Mouse (Mus musculus) cerebellum, adult (tissue): ENCODE measurements around the gene Col4a2.

ENCODE experiments used
- ATAC-seq: cut with Nextera tagmentation; 2 replicates; pipeline ENCODE4 v1.9.2; 2017; ENCODE audit warnings: mild to moderate bottlenecking, moderate library complexity, mixed read lengths; ENCODE audit not compliant: insufficient number of reproducible peaks, low FRiP score, low TSS enrichment

Gene Col4a2

DNA sequence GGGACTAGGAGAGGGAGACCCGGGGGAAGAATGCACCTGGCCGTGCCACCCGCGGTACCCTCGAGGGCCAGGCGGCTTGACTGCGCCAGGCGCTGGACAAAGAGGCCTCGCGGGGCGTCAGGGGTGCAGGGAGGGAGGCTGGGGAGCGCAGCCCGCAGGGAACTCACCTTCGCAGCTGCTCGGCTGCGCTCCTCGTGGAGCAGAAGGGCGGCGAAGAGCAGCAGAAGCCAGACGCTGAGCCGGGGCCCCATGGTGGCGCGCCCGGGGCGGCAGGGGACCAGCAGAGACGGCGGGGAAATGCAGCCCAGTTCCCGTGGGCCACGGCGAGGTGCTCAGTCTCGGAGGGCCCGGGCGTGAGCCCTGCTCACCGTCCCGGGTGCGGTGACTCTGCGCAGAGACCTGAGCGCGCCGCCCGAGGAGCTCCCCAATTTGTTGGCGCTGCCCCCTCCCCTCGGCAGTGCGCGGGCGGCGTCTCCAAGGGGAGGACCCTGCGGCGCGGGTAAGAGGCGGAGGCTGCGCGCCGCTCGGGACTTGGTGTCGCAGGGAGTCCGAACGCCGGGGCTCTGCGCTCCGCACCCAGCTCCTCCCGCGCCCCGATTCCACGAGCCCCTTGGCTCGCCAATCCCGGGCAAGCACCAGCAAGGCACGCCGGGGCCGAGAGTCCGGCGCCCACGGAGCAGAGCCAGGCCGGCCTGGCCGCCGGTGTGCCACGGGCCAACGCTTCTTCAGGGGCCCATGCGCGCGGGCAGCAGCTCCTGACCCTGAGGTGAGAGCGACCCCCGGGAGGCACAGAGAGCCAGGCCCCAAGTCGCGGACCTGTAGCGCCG is at the start of gene Col4a2, which contains the start of gene Col4a1:
Gene Col4a2, plus strand, starts transcription at position 457 of the 827 bp plus-strand sequence.
Gene Col4a1, minus strand, starts transcription at position 478 of the 827 bp plus-strand sequence.
- no peak for ATAC-seq

DNA sequence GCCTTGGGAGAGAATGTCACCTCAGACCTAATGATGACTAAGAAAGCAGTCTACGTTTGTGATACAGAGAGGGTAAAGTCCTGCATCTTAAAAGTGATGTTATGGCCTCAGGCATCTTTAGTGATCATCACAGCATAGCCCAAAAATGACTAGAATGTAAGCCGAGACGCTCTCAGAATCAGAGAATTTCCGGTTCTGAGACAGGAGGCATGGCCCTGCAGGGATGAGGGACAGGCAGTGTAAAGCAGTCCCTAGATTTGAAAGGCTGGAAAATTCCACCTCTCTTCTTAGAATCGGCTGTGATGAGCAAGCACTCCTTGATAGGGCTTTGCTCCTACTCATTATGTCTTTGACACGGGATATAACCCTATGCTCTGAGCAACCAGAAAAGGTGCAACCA is 48.8 kb upstream of the Col4a2 start:
- no peak for ATAC-seq

DNA sequence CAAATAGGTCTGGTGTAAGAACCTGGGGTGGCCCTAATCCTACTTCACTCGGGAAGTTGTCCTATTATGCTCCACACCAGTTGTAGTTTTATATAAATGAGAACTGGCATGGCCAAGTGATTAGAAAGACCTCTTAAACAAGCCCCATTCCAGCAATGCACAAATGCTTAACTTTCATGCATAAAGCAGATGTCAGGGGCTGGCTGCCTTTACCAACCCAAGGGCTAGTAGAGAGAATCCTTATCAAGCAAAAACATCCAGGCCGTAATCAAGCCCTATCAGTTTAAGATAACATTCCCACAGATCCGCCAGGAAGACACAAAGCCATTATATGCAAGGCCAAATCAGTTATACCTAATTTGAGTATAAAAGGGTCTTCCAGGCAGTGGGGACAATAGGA is 46.6 kb upstream of the Col4a2 start:
- ATAC-seq: no peak

DNA sequence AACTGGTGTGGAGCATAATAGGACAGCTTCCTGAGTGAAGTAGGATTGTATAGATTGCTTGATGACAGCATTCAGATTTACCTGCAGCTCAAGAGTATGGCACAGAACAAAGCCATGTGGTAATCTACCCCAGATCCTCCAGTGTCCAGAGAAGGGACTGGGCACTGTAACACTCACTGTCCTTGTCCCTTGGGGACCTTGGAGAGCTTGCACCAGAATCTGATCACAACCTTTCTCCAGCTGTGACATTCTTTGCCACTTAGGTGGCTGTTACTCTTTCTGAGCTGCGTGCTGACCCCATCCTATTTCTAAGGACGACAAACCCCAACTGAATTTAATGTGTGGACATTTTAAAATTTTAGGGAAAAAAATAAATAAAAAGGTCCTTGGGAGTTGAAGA is 46.1 kb upstream of the Col4a2 start:
- ATAC-seq: no peak

DNA sequence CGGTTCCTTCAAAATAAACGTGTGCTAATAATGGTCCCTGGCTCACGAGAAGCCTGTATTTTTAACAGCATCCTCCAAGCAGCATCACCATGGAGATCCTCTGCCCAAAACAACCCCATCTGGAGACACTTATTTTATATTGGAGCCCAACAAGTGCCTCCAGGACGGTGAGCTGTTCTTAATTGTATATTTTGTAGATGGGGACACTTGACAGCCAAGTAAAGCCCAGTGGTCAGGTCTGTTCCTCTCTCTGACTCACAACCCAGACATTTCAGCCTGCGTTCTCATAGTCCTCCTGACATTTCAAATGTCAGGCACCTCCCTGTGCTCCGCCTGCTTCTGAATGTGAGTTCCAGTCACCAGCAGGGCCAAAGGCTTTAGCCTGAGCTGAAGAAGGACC is 43.9 kb upstream of the Col4a2 start:
- no peak for ATAC-seq

DNA sequence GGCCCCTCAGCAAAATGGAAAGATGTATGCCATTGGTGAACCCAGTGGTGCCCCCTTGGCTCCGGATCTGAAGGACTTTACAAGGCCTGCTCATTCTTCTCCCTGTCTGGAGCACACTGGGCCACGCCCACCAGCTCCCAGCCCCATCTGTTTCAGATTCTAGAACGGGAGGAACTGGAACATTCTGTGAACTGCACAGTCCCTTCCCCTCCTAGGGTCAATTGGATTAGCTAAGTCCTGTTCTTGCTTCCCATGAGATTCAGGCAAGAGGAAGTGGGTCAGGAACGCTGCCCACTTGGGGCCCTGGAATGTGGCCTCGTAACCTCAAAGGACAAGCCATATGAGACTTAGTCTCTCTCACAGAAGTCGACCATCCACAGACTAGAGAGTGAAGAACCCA is 41.8 kb upstream of the Col4a2 start:
- no peak for ATAC-seq

DNA sequence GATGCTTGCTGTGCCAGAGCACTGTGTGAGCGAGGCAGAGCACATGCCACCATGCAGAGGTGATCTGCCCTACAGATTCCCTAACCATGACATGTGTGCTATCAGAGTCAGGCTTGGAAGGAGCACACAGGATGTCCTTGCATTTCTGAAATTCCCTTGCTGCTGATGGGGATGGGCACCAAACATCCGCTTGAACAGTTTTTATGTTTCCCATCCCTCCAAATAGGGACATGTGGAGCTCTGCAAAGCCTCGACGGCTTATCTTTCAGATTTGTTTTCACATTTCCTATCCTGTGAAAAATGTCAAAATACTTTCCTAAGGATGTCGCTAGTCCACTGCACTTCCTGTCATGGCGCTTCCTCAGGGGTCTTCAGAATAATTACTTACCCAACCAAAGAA is 40.4 kb upstream of the Col4a2 start:
- no peak for ATAC-seq

DNA sequence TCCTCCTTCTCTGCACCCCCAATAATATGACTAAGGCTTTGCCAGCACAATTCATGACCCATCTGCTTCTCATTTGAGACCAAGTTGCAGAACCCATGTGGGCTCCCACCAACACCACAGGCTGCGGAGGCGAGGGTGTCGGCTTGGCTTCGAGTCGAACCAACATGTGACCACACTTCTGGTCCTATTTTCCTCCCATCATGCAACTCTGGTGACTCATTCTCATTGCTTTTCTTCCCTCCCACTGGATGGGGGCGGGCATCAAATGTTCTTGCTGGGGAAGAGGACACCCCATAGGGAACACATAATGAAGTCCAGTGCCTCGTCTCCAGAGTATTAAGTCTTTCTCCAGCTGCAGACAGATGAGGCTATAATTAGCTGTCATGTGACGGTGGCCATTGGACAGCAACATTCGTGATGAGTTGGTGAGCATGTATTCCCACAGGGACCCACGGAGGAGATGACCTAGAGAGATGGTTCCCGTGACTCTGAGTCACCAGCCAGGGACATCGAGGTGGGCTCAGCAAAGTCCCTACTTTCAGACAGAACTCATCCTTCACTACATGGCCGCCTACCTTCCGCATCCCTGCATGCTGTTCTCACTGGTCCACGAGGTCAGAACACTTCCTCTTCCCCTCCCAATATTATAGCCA is 39.0 kb upstream of the Col4a2 start:
- ATAC-seq: no peak

DNA sequence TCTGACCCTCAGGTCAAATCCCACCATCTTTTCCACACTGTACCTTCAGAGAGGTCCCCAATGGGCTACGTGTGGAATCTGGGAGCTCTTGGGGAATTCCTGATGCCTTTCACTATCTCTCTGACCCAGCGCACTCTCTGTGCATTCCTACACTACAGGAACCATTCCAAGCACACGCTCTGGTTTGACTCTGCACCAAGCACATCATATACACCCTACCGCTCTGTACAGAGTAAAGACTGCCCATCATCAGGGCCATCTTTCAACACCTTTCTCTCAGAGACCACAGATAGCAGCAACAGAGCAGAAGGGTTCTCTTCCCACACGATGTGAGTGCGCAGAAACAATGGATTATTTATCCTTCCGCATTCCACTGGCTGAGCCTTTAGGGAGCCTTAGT is 38.2 kb upstream of the Col4a2 start:
- no peak for ATAC-seq

DNA sequence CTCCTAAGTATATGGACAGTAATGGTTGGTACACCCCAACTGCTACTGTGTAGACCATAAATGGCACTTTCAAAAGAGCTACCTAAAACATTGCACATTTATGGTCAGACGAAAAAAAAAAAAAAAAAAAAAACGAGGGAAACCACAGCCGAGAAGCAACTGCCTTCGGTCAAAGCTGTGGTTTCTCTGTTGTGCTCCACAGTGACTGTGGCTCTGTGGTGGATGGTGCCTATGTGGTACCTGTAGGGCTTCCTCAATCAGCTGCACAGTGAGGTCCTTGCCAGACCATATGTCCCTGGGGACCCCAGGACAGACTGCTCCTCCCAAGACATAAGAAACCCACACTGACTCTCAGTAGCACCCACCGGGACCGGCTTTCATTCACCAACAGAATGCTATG is 36.3 kb upstream of the Col4a2 start:
- no peak for ATAC-seq

DNA sequence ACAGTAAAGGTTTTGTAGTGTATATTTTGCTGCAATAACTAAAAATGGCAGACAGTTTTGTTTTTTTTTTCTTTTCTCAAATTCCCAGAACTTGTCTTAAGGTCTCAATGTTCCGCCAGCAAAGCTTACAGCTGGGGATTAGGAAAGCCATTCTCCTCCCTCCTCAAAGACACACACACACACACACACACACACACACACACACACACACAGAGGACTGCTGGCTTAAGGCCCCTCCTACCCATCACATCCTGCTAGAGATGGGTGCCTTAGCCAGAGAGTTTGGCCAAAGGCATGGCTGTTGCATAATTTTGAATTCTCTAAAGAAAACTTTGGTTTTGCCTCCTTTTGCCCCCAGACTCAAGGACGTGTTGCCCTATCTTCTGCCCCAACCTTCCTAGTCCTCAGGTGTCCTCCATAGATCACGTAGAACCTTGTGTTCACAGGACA is 35.0 kb upstream of the Col4a2 start:
- ATAC-seq: no peak

DNA sequence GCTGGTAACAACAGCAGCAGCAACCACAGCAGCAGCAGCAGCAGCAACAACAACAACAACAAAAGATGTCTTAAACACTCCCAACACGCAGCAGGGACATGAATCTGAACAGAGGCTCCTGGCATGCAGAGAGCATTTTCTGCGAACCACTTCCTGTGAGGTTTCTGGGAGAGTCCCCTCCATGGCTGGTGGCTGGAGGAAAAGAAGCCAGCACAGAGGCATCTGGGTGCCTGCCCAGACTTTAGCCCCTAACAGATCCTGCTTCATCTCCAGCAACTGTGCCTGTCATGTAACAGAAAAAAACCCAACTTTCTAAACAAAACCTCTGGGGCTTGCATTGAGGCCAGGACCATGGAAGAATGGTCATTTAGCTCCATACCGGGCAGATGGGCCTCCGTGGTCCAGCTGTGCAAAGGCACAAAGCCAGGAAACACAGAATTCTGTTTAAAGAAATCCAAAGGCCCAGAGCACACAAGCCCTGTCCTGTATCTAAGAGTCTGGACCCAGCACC is 34.4 kb upstream of the Col4a2 start:
- ATAC-seq: no peak

DNA sequence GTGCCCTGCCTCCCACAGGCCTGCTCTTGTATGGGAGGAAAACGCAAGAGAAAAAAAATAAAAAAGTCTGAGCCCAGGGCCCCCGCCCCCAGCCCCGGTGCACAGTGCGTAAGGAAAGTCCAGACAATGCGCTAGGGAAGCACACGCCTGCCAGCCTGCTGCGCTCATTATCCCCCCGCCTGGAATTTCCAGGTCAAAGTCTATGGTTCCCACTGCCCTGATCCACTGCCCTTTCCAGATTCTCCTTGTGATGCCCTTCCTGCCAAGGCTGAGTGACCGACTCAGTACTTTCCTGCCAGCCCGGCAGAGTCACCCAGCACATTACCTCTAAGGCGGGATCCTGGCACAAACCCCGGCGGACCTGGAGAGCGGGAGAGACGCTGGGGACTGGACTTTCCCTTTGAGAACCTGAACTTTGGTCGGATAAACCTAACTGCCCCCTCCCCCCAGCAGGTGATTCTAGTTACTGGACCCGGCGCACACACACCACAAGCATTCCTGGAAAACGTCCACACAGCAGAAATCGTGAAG is 33.2 kb upstream of the Col4a2 start:
- ATAC-seq: no peak

DNA sequence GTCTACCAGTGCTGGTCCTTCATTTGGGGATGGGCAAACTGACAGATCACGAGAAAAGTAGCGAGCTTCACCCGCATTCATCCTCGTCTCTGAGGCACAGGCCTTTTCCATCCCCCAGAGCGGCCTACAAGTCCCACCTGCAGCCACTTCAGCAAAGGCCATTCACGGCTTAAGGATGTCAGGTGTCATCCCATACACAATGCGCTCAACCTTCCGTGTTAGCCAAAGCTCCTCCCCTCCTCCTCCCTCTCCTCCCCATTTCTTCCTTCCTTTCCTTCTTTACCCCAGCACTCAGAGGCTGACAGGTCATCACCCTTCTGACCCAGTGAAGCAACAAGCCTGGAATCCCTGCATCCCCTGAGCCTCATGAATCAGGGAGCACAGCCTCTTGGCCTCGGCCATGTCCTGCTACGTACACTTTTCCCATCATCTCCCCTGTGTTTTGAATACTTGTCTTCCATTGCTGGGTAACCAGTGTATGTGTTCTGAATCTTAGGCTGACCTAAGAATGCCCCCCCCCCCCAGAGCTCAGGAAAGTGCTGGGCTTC is 31.8 kb upstream of the Col4a2 start:
- ATAC-seq: no peak

DNA sequence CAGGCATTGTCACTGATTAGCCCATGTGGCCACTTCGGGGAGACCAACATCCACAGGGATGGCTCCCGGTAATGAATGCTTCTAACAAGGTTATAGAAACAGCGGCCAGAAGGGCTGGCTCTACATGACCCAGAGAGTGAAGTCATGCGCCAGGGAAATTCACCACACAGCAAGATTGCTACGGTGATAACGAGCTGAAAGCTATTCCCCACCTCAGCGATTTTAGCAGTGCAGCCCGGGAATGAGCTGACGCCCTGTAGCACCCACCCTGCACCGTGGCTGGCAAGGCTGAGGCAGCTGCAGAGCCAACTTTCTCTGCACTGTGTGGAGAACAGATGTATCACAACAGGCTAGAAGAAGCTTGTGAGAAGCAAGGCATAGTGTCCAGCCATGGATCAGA is 30.5 kb upstream of the Col4a2 start:
- no peak for ATAC-seq

DNA sequence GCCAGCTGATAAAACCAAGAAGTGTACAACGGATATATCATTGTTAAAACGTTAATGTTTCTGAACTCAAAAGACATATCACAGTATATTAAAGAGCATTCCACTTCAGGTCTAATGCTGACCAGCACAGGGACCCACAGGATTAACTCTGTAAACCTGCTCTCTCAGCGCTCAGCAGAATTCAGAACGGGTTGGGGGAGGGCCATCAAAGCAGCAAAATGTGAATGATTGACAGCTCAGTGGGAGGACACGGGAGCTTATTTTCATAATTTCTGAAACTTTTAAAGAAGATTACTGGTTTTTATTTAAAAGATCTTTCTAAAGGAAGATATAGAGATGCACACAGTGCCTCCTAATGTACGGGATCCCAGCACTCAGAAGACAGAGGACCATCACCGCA is 29.9 kb upstream of the Col4a2 start:
- ATAC-seq: no peak

DNA sequence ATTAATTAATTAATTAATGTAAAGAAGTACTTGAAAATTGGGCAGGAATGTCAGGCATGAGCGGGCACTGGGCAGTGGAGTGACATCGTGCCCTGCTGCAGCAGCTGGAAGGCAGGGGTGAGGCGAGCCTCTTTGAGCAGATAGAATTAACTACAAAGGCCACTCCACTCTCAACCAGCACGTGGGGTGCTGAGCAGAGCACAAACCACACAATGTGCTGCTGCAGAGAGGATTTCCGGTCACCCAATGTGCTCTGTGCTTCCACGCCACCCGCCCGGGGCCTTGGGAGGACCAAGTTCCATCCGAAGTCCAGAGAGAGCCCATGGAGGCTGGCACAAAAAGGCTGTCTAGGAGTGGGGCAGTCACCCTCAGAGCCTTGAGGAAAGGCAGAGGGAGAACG is 29.4 kb upstream of the Col4a2 start:
- no peak for ATAC-seq

DNA sequence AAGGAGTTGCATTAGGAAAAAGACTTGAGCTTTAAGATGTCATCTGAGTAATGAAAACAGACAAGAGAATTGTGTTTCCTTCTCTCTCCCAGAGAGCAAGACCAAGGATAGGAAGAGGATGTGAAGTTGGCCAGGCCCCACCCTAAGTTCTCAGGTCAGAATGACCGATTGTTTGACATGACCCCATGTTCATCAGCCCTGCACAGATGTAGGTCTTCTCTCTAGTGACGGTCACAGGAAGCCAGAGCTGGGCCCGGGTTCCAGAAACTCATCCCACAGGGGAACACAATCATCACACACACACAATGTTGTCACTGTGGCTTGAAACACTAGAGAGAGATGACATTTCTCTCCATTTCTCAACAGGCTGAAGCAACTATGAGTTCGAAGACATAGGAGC is 27.2 kb upstream of the Col4a2 start:
- ATAC-seq: no peak

DNA sequence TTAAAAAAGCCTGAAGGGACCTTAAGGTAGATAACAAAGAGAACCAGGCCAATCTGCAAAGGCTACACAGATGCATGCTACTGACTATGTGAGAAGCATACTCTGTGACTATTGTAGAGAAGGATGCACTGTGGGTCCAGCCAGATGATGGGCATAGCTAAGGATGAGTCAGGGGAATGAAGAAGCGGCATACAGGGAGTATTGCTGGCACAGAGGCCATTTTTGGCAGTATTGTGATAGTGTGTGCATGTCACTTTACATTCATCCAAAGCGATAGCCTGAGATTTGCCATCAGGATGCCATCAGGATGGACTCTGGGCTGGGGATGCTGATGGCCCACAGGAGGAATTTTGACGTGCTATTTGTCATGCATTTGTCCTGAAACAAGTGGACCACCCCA is 25.5 kb upstream of the Col4a2 start:
- ATAC-seq: no peak

DNA sequence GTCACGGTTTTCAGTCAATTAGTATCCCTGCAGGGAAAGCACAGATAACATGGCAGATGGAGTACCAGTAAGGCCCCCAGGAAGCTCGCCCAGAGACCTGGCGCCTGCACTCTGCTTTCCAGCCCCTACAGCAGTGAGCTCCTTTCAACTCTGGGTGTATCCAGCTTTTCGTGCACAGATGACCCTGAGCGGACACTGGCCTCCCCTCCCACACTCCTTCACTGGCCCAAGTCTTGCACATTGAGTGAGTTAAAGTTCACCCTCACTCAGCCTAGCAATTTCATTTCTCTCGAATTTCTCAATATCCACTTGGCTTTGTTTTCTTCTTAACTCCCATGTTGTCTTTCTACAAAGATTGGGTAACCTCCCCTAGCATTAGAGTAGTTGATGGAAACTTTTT is 24.3 kb upstream of the Col4a2 start:
- no peak for ATAC-seq

DNA sequence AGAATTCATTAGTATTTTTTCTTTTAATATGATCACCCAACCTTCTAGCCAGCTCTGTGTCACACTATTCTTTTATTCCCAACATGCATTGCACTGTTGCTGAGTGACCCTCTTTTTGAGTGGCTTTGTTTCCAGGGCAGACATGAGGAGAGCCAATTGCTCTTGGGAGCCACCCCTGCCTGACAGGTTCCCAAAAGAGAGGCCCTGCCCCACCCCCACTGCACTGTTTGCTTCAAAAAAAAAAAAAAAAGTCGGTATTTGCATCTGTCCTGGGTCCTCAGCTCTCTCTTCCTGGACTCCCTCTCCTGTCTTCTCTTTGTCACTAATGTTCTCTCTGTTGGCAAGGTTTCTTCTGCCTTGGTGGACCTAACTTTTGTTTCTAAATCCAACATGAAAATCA is 22.1 kb upstream of the Col4a2 start:
- no peak for ATAC-seq
